In genomic region chr10:127984650-127985049, GRCm38 (mm10) we compare ENCODE assay signal across 19 mouse cellular contexts. TPM values are rescaled to one million over a fixed set of nuclear protein-coding genes. Genes with fewer than 3 reads are reported as not detected.
DNase-seq lines count a peak whose midpoint lies in the region; ATAC-seq lines count a peak whose summit lies in the region.
"Had no signal": no experiment of that assay in that cellular context is flagged by ENCODE, and none has a peak within 500 bp of the region (broad histone marks: within the 10 kb centered on the region; RNA-seq: fewer than 3 reads in every experiment).

No protein-coding gene starts in this region.

- no peak overlapping the region for H3K9ac ChIP-seq in midbrain, embryonic 13.5 days (replicated peaks)
- H3K9ac ChIP-seq: heart, embryonic 13.5 days; hindbrain, embryonic 15.5 days; limb, embryonic 15.5 days; neural tube, embryonic 15.5 days had no signal

- peaks cover 4% of the 10 kb centered on the region; the same call in 1 of the 2 replicates for H3K27me3 ChIP-seq in midbrain, embryonic 10.5 days (ENCODE audit: low read depth, poor library complexity, severe bottlenecking)
- H3K27me3 ChIP-seq in midbrain, embryonic 13.5 days, result no peaks in the 10 kb centered on the region
- H3K27me3 ChIP-seq: heart, embryonic 13.5 days; hindbrain, embryonic 15.5 days; limb, embryonic 15.5 days; neural tube, embryonic 15.5 days had no signal

- peak overlapping the region; percentile 80 for H3K27ac ChIP-seq in midbrain, embryonic 10.5 days (replicated peaks)
- no peak overlapping the region for H3K27ac ChIP-seq in midbrain, embryonic 13.5 days
- H3K27ac ChIP-seq: heart, embryonic 13.5 days; hindbrain, embryonic 15.5 days; limb, embryonic 15.5 days; neural tube, embryonic 15.5 days had no signal

- H3K9me3 ChIP-seq in midbrain, embryonic 10.5 days (replicated peaks), result no peaks in the 10 kb centered on the region; the same call in 1 of the 2 replicates
- no peaks in the 10 kb centered on the region for H3K9me3 ChIP-seq in midbrain, embryonic 13.5 days
- H3K9me3 ChIP-seq: heart, embryonic 13.5 days; hindbrain, embryonic 15.5 days; limb, embryonic 15.5 days; neural tube, embryonic 15.5 days had no signal

- no peak overlapping the region for H3K4me2 ChIP-seq in midbrain, embryonic 13.5 days (replicated peaks)
- H3K4me2 ChIP-seq: heart, embryonic 13.5 days; hindbrain, embryonic 15.5 days; limb, embryonic 15.5 days; neural tube, embryonic 15.5 days had no signal

- peak; percentile 6 to 30 for DNase-seq in frontal cortex, postnatal 36 days (ENCODE audit: low spot score in 2 of 2)
- DNase-seq in frontal cortex, postnatal 25 days (ENCODE audit: low spot score in 2 of 2), result no peak
- no peak for DNase-seq in midbrain, embryonic 10.5 days (ENCODE audit: low spot score)
- peak; percentile 6 for DNase-seq in adrenal gland, postnatal 25 days
- peak; percentile 84 for DNase-seq in gonadal fat pad, adult 2 months (ENCODE audit: low read depth)
- DNase-seq: gastrocnemius, postnatal 25 days; kidney, adult 18-20 months; kidney, postnatal 36 days; lung, adult 2 months; right cerebral cortex, postnatal 25 days had no signal

- no peak for ATAC-seq in midbrain, embryonic 13.5 days
- no peak for ATAC-seq in megakaryocyte-erythroid progenitor cell, adult 5-6 weeks (replicated peaks; ENCODE audit: low FRiP score, low TSS enrichment, poor library complexity, severe bottlenecking)
- ATAC-seq: CD4-positive, CD25-positive, alpha-beta regulatory T cell, adult 4 months had no signal

- no peaks in the 10 kb centered on the region for H3K36me3 ChIP-seq in midbrain, embryonic 10.5 days
- H3K36me3 ChIP-seq in midbrain, embryonic 13.5 days, result no peaks in the 10 kb centered on the region
- H3K36me3 ChIP-seq: heart, embryonic 13.5 days; hindbrain, embryonic 15.5 days; limb, embryonic 15.5 days; neural tube, embryonic 15.5 days had no signal

- peaks cover 28% of the 10 kb centered on the region for H3K4me1 ChIP-seq in midbrain, embryonic 10.5 days
- H3K4me1 ChIP-seq in midbrain, embryonic 13.5 days (replicated peaks), result peaks cover 19% of the 10 kb centered on the region
- H3K4me1 ChIP-seq: heart, embryonic 13.5 days; hindbrain, embryonic 15.5 days; limb, embryonic 15.5 days had no signal

- H3K4me3 ChIP-seq in midbrain, embryonic 10.5 days, result no peak overlapping the region
- H3K4me3 ChIP-seq in midbrain, embryonic 13.5 days (replicated peaks), result no peak overlapping the region
- H3K4me3 ChIP-seq: heart, embryonic 13.5 days; hindbrain, embryonic 15.5 days; limb, embryonic 15.5 days; neural tube, embryonic 15.5 days had no signal

- WGBS in midbrain, embryonic 10.5 days, result 82% methylated on average over 5 of the region's 5 CpGs
- 83% methylated on average over 5 of the region's 5 CpGs for WGBS in midbrain, embryonic 13.5 days

RNA-seq across cellular contexts. Expression of gene Hsd17b6, which starts 22.8 kb away (rescaled TPM):
- polyA plus RNA-seq in midbrain, embryonic 10.5 days (2016; fragmentation: Nextera tagmentation; extraction: Ambion mirVana), result not detected in 2 replicates
- not detected in 2 replicates for polyA plus RNA-seq in midbrain, embryonic 13.5 days (2015; fragmentation: Nextera tagmentation; extraction: Ambion mirVana)
- total RNA-seq in adrenal gland, postnatal 25 days (2021), result 1.1 TPM in 1 of 2 replicates, not detected in the other
- polyA plus RNA-seq in gonadal fat pad, adult 2 months (2012; rRNA removed), result 0.53 TPM in 1 of 2 replicates, not detected in the other
- 0.55 TPM in 1 of 2 replicates, not detected in the other for total RNA-seq in megakaryocyte-erythroid progenitor cell, adult 5-6 weeks (2014; fragmentation: Nextera tagmentation)
- total RNA-seq in megakaryocyte-erythroid progenitor cell, adult 5-6 weeks (2017), result not detected in 2 replicates
- total RNA-seq: gastrocnemius, postnatal 25 days; left cerebral cortex, adult 8-10 months; monocyte, adult 5-6 weeks had no signal
- polyA plus RNA-seq: CD4-positive, CD25-positive, alpha-beta regulatory T cell, adult 4 months; heart, embryonic 13.5 days; hindbrain, embryonic 15.5 days; limb, embryonic 15.5 days; neural tube, embryonic 15.5 days had no signal

RNA-seq across cellular contexts. Expression of gene Prim1, which starts 30.3 kb away (rescaled TPM):
- 105 and 114 TPM in 2 replicates for polyA plus RNA-seq in midbrain, embryonic 10.5 days (2016; fragmentation: Nextera tagmentation; extraction: Ambion mirVana)
- polyA plus RNA-seq in midbrain, embryonic 13.5 days (2015; fragmentation: Nextera tagmentation; extraction: Ambion mirVana), result 44.8 and 49.4 TPM in 2 replicates
- 6.6 and 6.8 TPM in 2 replicates for total RNA-seq in adrenal gland, postnatal 25 days (2021)
- 3.0 and 3.3 TPM in 2 replicates for polyA plus RNA-seq in gonadal fat pad, adult 2 months (2012; rRNA removed)
- total RNA-seq in megakaryocyte-erythroid progenitor cell, adult 5-6 weeks (2014; fragmentation: Nextera tagmentation), result 99.7 and 123 TPM in 2 replicates
- 134 and 143 TPM in 2 replicates for total RNA-seq in megakaryocyte-erythroid progenitor cell, adult 5-6 weeks (2017)

RNA-seq across cellular contexts. Expression of gene Naca, which starts 50.7 kb away (rescaled TPM):
- polyA plus RNA-seq in midbrain, embryonic 10.5 days (2016; fragmentation: Nextera tagmentation; extraction: Ambion mirVana), result 814 and 925 TPM in 2 replicates
- 643 and 661 TPM in 2 replicates for polyA plus RNA-seq in midbrain, embryonic 13.5 days (2015; fragmentation: Nextera tagmentation; extraction: Ambion mirVana)
- 566 and 612 TPM in 2 replicates for total RNA-seq in adrenal gland, postnatal 25 days (2021)
- 200 and 240 TPM in 2 replicates for polyA plus RNA-seq in gonadal fat pad, adult 2 months (2012; rRNA removed)
- total RNA-seq in megakaryocyte-erythroid progenitor cell, adult 5-6 weeks (2014; fragmentation: Nextera tagmentation), result 1,531 and 1,673 TPM in 2 replicates
- 2,722 and 3,167 TPM in 2 replicates for total RNA-seq in megakaryocyte-erythroid progenitor cell, adult 5-6 weeks (2017)

Comparison
In these comparisons a context has a peak if more than half of its experiments do, and no peak if none do; other contexts are left out.
1. DNase-seq: peak in frontal cortex, postnatal 36 days (2 of 2), adrenal gland, postnatal 25 days (single experiment) and gonadal fat pad, adult 2 months (single experiment); none in frontal cortex, postnatal 25 days (0 of 2) and midbrain, embryonic 10.5 days (single experiment).
2. RNA of gene Prim1, which starts 30.3 kb away (polyA plus RNA-seq): 105 to 114 TPM in midbrain, embryonic 10.5 days and 44.8 to 49.4 TPM in midbrain, embryonic 13.5 days; 3.0 to 3.3 TPM in gonadal fat pad, adult 2 months; every median in the first group is over 10 times any median in the second.